ENCODE assay signal across 9 mouse cellular contexts in genomic region chr17:57339298-57339697, GRCm38 (mm10).
"Had no signal": no experiment of that assay in that cellular context is flagged by ENCODE, and none has a peak within 500 bp of the region (broad histone marks: within the 10 kb centered on the region; RNA-seq: fewer than 3 reads in every experiment).

No protein-coding gene starts in this region.

- ATAC-seq: intestine, embryonic 15.5 days had no signal

- H3K4me2 ChIP-seq: intestine, embryonic 15.5 days; liver, embryonic 15.5 days; lung, embryonic 15.5 days; neural tube, embryonic 12.5 days had no signal

- DNase-seq: kidney, adult 18-20 months; midbrain, embryonic 14.5 days; thymus, postnatal 36 days had no signal

- H3K4me1 ChIP-seq: intestine, embryonic 15.5 days; limb, embryonic 10.5 days; neural tube, embryonic 12.5 days had no signal

- H3K27ac ChIP-seq: intestine, embryonic 15.5 days; left cerebral cortex, adult 2 months; limb, embryonic 10.5 days; liver, embryonic 15.5 days; lung, embryonic 15.5 days; neural tube, embryonic 12.5 days had no signal

- H3K27me3 ChIP-seq: intestine, embryonic 15.5 days; liver, embryonic 15.5 days; lung, embryonic 15.5 days; neural tube, embryonic 12.5 days had no signal

- H3K36me3 ChIP-seq: intestine, embryonic 15.5 days; limb, embryonic 10.5 days; liver, embryonic 15.5 days; lung, embryonic 15.5 days; neural tube, embryonic 12.5 days had no signal

- H3K9ac ChIP-seq: intestine, embryonic 15.5 days; liver, embryonic 15.5 days; lung, embryonic 15.5 days; neural tube, embryonic 12.5 days had no signal

- H3K4me3 ChIP-seq: intestine, embryonic 15.5 days; left cerebral cortex, adult 2 months; limb, embryonic 10.5 days; liver, embryonic 15.5 days; lung, embryonic 15.5 days; neural tube, embryonic 12.5 days had no signal

- H3K9me3 ChIP-seq: intestine, embryonic 15.5 days; limb, embryonic 10.5 days; liver, embryonic 15.5 days; lung, embryonic 15.5 days; neural tube, embryonic 12.5 days had no signal
